In the genomic region with DNA sequence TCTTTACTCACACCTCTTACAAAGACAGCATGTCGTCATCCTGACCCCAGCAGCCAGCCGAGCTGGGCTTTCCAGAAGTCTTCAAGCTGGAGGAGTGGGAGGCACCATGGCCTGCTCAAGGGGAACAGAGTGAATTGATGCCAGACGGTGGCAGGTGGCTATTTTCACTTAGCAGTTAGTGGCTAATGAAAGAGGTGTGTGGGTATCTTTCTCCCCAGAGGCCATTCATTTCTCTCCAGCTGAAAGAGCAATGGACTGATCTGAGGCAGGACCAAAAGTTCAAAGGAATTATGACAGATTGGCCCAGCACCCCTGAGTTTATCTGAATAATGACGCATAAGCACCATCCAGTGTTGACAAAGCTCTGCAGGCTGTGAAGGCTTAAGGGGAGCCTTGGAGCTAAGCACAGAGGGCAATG, we compare ENCODE assay signal across 12 mouse cellular contexts.
A peak's percentile ranks its signal among the peaks of the same experiment; 100 is the strongest.
DNase-seq lines count a peak whose midpoint lies in the region; ATAC-seq lines count a peak whose summit lies in the region.
"Had no signal": no experiment of that assay in that cellular context is flagged by ENCODE, and none has a peak within 500 bp of the region (broad histone marks: within the 10 kb centered on the region; RNA-seq: fewer than 3 reads in every experiment).

No protein-coding gene starts in this region.

- H3K4me1 ChIP-seq in kidney, embryonic 14.5 days (ENCODE audit: control insufficient read depth, insufficient read depth, low read length) = peaks cover 11% of the 10 kb centered on the region
- H3K4me1 ChIP-seq in forebrain, embryonic 13.5 days = peaks cover 15% of the 10 kb centered on the region
- H3K4me1 ChIP-seq in lung, embryonic 16.5 days (replicated peaks; ENCODE audit: control insufficient read depth, insufficient read depth, low read length) = peaks cover 20% of the 10 kb centered on the region

- 16% methylated on average over 4 of the region's 4 CpGs for WGBS in kidney, embryonic 14.5 days
- WGBS in forebrain, embryonic 13.5 days = 27% methylated on average over 4 of the region's 4 CpGs
- WGBS in lung, embryonic 16.5 days = 16% methylated on average over 4 of the region's 4 CpGs

- no peaks in the 10 kb centered on the region for H3K27me3 ChIP-seq in kidney, embryonic 14.5 days (ENCODE audit: control insufficient read depth, insufficient read depth, low read length)
- H3K27me3 ChIP-seq in forebrain, embryonic 13.5 days = no peaks in the 10 kb centered on the region
- H3K27me3 ChIP-seq in lung, embryonic 16.5 days (ENCODE audit: control insufficient read depth, insufficient read depth, low read depth, low read length) = no peaks in the 10 kb centered on the region
- H3K27me3 ChIP-seq: embryonic facial prominence, embryonic 15.5 days; limb, embryonic 15.5 days; Patski had no signal

- H3K27ac ChIP-seq in kidney, embryonic 14.5 days (ENCODE audit: low read depth, low read length) = no peak overlapping the region
- no peak overlapping the region for H3K27ac ChIP-seq in forebrain, embryonic 13.5 days
- no peak overlapping the region for H3K27ac ChIP-seq in lung, embryonic 16.5 days (ENCODE audit: low read length)
- H3K27ac ChIP-seq: embryonic facial prominence, embryonic 15.5 days; limb, embryonic 15.5 days had no signal

- no peaks in the 10 kb centered on the region for H3K36me3 ChIP-seq in kidney, embryonic 14.5 days (ENCODE audit: control insufficient read depth, insufficient read depth, low read length)
- H3K36me3 ChIP-seq in forebrain, embryonic 13.5 days (ENCODE audit: poor library complexity, severe bottlenecking) = no peaks in the 10 kb centered on the region
- H3K36me3 ChIP-seq in lung, embryonic 16.5 days (ENCODE audit: control insufficient read depth, insufficient read depth, low read length) = no peaks in the 10 kb centered on the region
- H3K36me3 ChIP-seq: embryonic facial prominence, embryonic 15.5 days; limb, embryonic 15.5 days had no signal

- no peak overlapping the region for H3K4me2 ChIP-seq in kidney, embryonic 14.5 days (replicated peaks; ENCODE audit: low read depth, low read length)
- no peak overlapping the region for H3K4me2 ChIP-seq in forebrain, embryonic 13.5 days
- no peak overlapping the region for H3K4me2 ChIP-seq in lung, embryonic 16.5 days (ENCODE audit: low read depth, low read length)
- H3K4me2 ChIP-seq: embryonic facial prominence, embryonic 15.5 days; limb, embryonic 15.5 days had no signal

- ATAC-seq in kidney, embryonic 14.5 days (ENCODE audit: low FRiP score, low TSS enrichment) = peak; percentile 88
- ATAC-seq in forebrain, embryonic 13.5 days = peak; percentile 72; the same call in 1 of the 2 replicates
- ATAC-seq in lung, embryonic 16.5 days (ENCODE audit: low read depth) = peak; percentile 92
- ATAC-seq: Patski had no signal

- no peak overlapping the region for H3K4me3 ChIP-seq in kidney, embryonic 14.5 days (ENCODE audit: low read length)
- no peak overlapping the region for H3K4me3 ChIP-seq in forebrain, embryonic 13.5 days
- no peak overlapping the region for H3K4me3 ChIP-seq in lung, embryonic 16.5 days (ENCODE audit: low read length)
- H3K4me3 ChIP-seq: embryonic facial prominence, embryonic 15.5 days; limb, embryonic 15.5 days had no signal

- no peaks in the 10 kb centered on the region for H3K9me3 ChIP-seq in kidney, embryonic 14.5 days (ENCODE audit: control insufficient read depth, low read length)
- no peaks in the 10 kb centered on the region for H3K9me3 ChIP-seq in forebrain, embryonic 13.5 days (replicated peaks)
- H3K9me3 ChIP-seq in lung, embryonic 16.5 days (ENCODE audit: control insufficient read depth, low read length) = no peaks in the 10 kb centered on the region
- H3K9me3 ChIP-seq: embryonic facial prominence, embryonic 15.5 days; limb, embryonic 15.5 days had no signal

- H3K9ac ChIP-seq in kidney, embryonic 14.5 days (ENCODE audit: low read depth, low read length) = no peak overlapping the region
- H3K9ac ChIP-seq in forebrain, embryonic 13.5 days = no peak overlapping the region
- H3K9ac ChIP-seq in lung, embryonic 16.5 days (ENCODE audit: low read length) = no peak overlapping the region
- H3K9ac ChIP-seq: embryonic facial prominence, embryonic 15.5 days; limb, embryonic 15.5 days had no signal

- peak; percentile 15 to 27 for DNase-seq in cerebellum, postnatal 25 days
- DNase-seq in cerebellum, adult 11 months = no peak
- no peak for DNase-seq in kidney, postnatal 25 days
- no peak for DNase-seq in frontal cortex, postnatal 25 days (ENCODE audit: low spot score in 2 of 2)
- DNase-seq in thymus, adult 18-20 months = no peak
- DNase-seq: right cerebral cortex, postnatal 25 days had no signal

Comparison
In these comparisons a context has a peak if more than half of its experiments do, and no peak if none do; other contexts are left out.
1. DNase-seq: peak in cerebellum, postnatal 25 days (2 of 2); none in cerebellum, adult 11 months (single experiment), kidney, postnatal 25 days (0 of 2), frontal cortex, postnatal 25 days (0 of 2) and thymus, adult 18-20 months (0 of 2).
2. Peak in every context shown above with its lines, with median percentiles within 50 percentile points of each other: ATAC-seq.